Mouse (Mus musculus): ENCODE measurements around the gene Glp2r.

- TF ChIP-seq HCFC1 (IDR thresholded peaks at IDR 0.05; ENCODE audit: borderline replicate concordance, insufficient read depth, low read length): no peak
- TF ChIP-seq ZNF384 (IDR thresholded peaks at IDR 0.05; ENCODE audit: low read depth, low read length): no peak
- TF ChIP-seq CHD2 (IDR thresholded peaks at IDR 0.05; ENCODE audit: low read depth, low read length): no peak
Observed at GRCm38 (mm10) chr11:67738345-67738744, 32.6 kb downstream of the Glp2r start.

Measured in ES-E14 (cell line).